Mouse (Mus musculus) heart, postnatal 0 days (tissue): ENCODE results near the gene Etv1. TPM values are rescaled to one million over a fixed set of nuclear protein-coding genes. Genes with fewer than 3 reads are reported as not detected.

Source experiments
- ATAC-seq: fragments of 200-750 bp; cut with Nextera tagmentation; 2 replicates; pipeline ENCODE4 v1.8.0; 2017; ENCODE audit warnings: low read depth, moderate number of reproducible peaks, moderate library complexity; ENCODE audit not compliant: insufficient read depth
- DNase-seq: peaks from one replicate; pipeline ENCODE4 v3.0.0-alpha.2; 2016; ENCODE audit warnings: low spot score
- H3K27ac ChIP-seq: fragments of 300-500 bp; sonication (generic); 2 replicates; pipeline ENCODE4 v1.5.1; 2014; ENCODE audit warnings: low read depth, mild to moderate bottlenecking
- H3K27me3 ChIP-seq: fragments of 300-500 bp; sonication (generic); 2 replicates; pipeline ENCODE4 v1.6.1; 2014; ENCODE audit warnings: low read length, mixed read lengths; ENCODE audit not compliant: control insufficient read depth, insufficient read depth
- H3K36me3 ChIP-seq: fragments of 300-500 bp; sonication (generic); replicated peaks from 2 replicates; pipeline ENCODE4 v1.6.1; 2014; ENCODE audit warnings: low read length, mixed read lengths; ENCODE audit not compliant: control insufficient read depth, insufficient read depth
- H3K4me1 ChIP-seq: fragments of 300-500 bp; sonication (generic); 2 replicates; pipeline ENCODE4 v1.6.1; 2014; ENCODE audit warnings: antibody characterized with exemption; ENCODE audit not compliant: control insufficient read depth, insufficient read depth
- H3K4me2 ChIP-seq: fragments of 300-500 bp; sonication (generic); 2 replicates; pipeline ENCODE4 v1.6.1; 2014; ENCODE audit warnings: low read depth, mild to moderate bottlenecking, low read length, moderate library complexity
- H3K4me3 ChIP-seq: fragments of 300-500 bp; sonication (generic); 2 replicates; pipeline ENCODE4 v1.5.1; 2014; ENCODE audit warnings: low read depth, low read length
- H3K9ac ChIP-seq: fragments of 300-500 bp; sonication (generic); replicated peaks from 2 replicates; pipeline ENCODE4 v1.6.1; 2014; ENCODE audit warnings: low read depth, low read length, mixed read lengths
- H3K9me3 ChIP-seq: fragments of 300-500 bp; sonication (generic); replicated peaks from 2 replicates; pipeline ENCODE4 v1.6.1; 2016; ENCODE audit warnings: low read length; ENCODE audit not compliant: control insufficient read depth
- CTCF ChIP-seq: IDR thresholded peaks from 2 replicates; pipeline ENCODE4 v1.5.1; 2016; ENCODE audit warnings: antibody characterized with exemption, control low read depth, low read depth
- EP300 ChIP-seq: IDR thresholded peaks from 2 replicates; pipeline ENCODE4 v1.6.1; 2016; ENCODE audit warnings: antibody characterized with exemption, low read depth
- WGBS: fragments of 180-500 bp; shearing (Covaris S2); extraction: QIAGEN DNeasy Blood & Tissue Kit; methylation state at CpG from one replicate; pipeline ENCODE4 v1.1.7; 2014; 5-methylcytosine and 5-hydroxymethylcytosine counted together
- polyA plus RNA-seq: library from polyadenylated mRNA; unstranded; fragments of >200 nt; fragmentation: Nextera tagmentation; extraction: Ambion mirVana; gene quantifications from 2 replicates; pipeline ENCODE4 v1.2.1, GENCODE M21; 2015
- total RNA-seq: library from RNA; depleted of rRNA; stranded (reverse); fragments of >200 nt; gene quantifications from 2 replicates; pipeline ENCODE4 v1.2.3, GENCODE M21; 2014; ENCODE audit warnings: low replicate concordance

Etv1 gene
- total and polyA plus RNA-seq, 2 experiments from 2014 or later, result 24.8 to 31.9 TPM

DNA sequence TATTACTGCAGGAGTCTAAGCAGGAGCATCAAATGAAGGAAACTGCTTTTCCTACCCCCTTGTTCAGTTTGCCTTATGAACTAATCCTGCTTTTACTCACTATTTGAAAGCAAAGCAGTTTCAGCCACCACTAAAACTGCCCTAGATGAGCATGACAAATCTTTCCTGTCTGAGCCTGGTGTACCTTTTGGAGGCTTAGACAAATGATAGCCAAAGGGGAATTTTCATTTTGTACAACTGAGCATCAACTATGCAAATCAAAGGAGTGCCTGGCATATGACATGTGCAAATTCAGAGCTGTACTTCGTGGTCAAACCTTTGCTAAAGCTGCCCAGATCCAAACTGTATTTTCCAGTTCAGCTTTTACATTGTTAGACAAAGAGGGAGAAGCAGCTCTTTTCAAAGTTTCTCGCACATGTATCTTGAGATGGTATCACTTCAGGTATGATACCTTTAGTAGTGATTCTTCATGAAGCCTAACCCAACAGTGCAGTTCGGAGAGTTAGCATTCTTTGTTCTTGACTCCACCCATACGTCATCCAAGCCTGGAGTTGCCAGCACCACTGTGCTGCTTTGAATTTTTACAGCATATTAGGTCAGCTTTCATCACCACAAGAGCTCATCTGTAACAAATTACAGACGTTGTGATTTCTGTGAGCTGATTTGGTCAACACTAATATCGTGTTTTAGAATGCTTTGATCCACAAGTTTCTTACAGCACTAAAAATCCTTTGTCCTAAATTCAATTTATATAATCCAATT, 68.5 kb downstream of the Etv1 start:
- Histone ChIP-seq H3K27me3 (no peaks in the 10 kb centered on the region), H3K36me3 (no peaks in the 10 kb centered on the region), H3K4me1 (peaks cover 4% of the 10 kb centered on the region; the same call in 1 of the 2 replicates), H3K4me3 (no peak overlapping the region), H3K9ac (no peak overlapping the region), H3K27ac (no peak overlapping the region), H3K9me3 (no peaks in the 10 kb centered on the region), H3K4me2 (no peak overlapping the region)
- no peak for ATAC-seq
- no peak for DNase-seq
- TF ChIP-seq CTCF (no peak), EP300 (no peak)
- 48% methylated on average over 6 of the region's 6 CpGs for WGBS

DNA sequence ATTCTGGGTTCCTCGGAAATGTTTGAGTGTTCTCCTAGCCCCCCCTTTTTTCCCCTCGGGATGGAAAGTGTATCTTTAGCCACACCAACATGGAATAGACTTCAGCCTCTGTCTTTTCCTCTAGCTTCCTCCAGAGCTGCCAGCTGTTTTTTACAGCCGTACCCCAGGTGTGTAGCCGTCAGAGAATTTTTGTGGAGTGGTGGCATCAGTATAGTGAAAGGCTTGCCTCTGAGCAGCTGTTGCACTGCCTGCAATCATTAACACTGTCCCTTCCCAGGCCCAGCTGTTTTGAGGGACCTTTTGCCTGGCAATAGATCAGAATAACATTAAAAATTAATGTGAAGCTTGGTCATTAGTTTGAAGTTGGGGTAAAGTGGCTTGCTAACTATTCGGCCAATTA, 70.8 kb downstream of the Etv1 start:
- DNase-seq (no peak), ATAC-seq (no peak)
- Histone ChIP-seq H3K9ac (no peak overlapping the region), H3K4me2 (no peak overlapping the region), H3K27me3 (no peaks in the 10 kb centered on the region), H3K4me1 (no peaks in the 10 kb centered on the region), H3K4me3 (no peak overlapping the region), H3K36me3 (peaks cover 10% of the 10 kb centered on the region; the same call in 1 of the 2 replicates), H3K9me3 (no peaks in the 10 kb centered on the region), H3K27ac (no peak overlapping the region)
- TF ChIP-seq EP300 (no peak), CTCF (no peak)
- WGBS, result 82% methylated on average over 5 of the region's 5 CpGs

DNA sequence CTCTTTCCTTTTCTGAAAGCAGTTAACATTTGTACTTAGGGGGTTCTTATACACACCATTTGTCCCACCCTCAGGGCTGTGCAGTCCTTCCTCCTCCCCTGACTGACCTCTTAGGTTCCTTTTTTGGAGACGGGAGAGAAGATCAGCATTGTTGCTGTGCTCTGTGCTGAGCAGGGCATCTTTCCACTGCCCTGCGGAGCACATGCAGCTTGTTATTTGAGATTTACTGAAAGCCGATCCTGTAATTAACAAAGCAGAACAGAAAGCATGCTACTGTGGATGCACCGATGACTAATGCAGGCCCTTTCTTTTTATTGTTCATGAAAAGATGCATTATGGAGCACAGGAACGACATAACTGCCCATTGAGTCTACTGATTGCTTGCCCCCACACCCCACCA, 75.1 kb downstream of the Etv1 start:
- no peaks in the 10 kb centered on the region for H3K9me3 ChIP-seq
- WGBS, result 77% methylated on average over 5 of the region's 5 CpGs
- H3K4me2 ChIP-seq, result no peak overlapping the region
- H3K27me3 ChIP-seq, result no peaks in the 10 kb centered on the region
- TF ChIP-seq CTCF, result no peak
- TF ChIP-seq EP300, result no peak
- no peak overlapping the region for H3K9ac ChIP-seq
- no peak overlapping the region for H3K27ac ChIP-seq
- DNase-seq (no peak), ATAC-seq (no peak)
- no peak overlapping the region for H3K4me3 ChIP-seq
- H3K4me1 ChIP-seq, result no peaks in the 10 kb centered on the region
- peaks cover 18% of the 10 kb centered on the region; the same call in 1 of the 2 replicates for H3K36me3 ChIP-seq

DNA sequence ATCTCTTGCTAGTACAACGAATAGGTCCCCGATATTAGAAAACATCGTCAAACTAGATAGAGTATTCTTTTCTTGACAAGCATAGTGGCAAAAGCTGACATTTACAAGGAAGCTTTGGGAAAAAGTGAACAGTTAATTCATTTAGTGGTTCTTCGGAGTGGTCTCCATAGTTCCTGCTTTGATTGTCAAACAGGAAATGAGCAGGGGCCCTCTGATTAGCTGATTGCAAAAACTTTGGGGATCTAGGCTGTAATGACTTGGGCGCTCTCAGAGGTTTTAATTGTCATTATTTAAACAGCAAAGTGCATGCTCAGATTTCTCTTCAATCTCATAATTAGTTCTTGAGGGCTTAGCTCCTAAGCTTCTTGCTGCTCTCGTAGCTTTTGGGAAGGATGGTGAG, 75.6 kb downstream of the Etv1 start:
- ATAC-seq (no peak), DNase-seq (no peak)
- TF ChIP-seq EP300 (no peak), CTCF (no peak)
- H3K4me3 ChIP-seq, result no peak overlapping the region
- H3K4me1 ChIP-seq, result no peaks in the 10 kb centered on the region
- H3K9ac ChIP-seq, result no peak overlapping the region
- H3K9me3 ChIP-seq, result no peaks in the 10 kb centered on the region
- H3K4me2 ChIP-seq, result no peak overlapping the region
- WGBS, result 84% methylated on average over 6 of the region's 6 CpGs
- H3K27ac ChIP-seq, result no peak overlapping the region
- no peaks in the 10 kb centered on the region for H3K27me3 ChIP-seq
- peaks cover 18% of the 10 kb centered on the region; the same call in 1 of the 2 replicates for H3K36me3 ChIP-seq

DNA sequence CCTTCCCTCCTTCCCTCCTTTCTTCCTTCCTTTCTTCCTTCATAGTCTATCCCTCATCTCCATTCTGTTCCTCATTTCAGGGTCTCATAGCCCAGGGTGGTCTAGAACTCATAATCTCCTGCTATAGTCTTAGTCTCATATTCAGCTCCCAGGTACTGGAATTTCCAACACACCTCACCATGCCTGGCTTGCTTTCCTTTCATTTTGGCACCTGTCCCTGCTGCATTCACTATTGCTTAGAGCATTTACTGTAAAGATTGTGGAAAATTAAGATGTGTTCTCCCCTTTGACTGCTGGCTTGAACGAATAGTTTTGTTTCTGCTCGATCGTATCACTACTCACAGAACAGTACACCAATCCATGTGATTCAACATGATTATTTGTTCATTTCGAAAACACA, 80.5 kb downstream of the Etv1 start:
- Histone ChIP-seq H3K36me3 (0 out of 2 replicates have a peak, but pooled peaks cover 8% of the 10 kb centered on the region), H3K4me3 (no peak overlapping the region), H3K27me3 (no peaks in the 10 kb centered on the region), H3K27ac (no peak overlapping the region), H3K4me2 (no peak overlapping the region), H3K9me3 (no peaks in the 10 kb centered on the region), H3K9ac (no peak overlapping the region), H3K4me1 (peaks cover 4% of the 10 kb centered on the region; the same call in 1 of the 2 replicates)
- no peak for TF ChIP-seq EP300
- no peak for TF ChIP-seq CTCF
- ATAC-seq (no peak), DNase-seq (no peak)
- WGBS, result 87% methylated on average over 4 of the region's 4 CpGs
